Comparison of ENCODE assay signal across 8 mouse cellular contexts in genomic region chr8:9227779-9228464, GRCm38 (mm10).
DNase-seq lines count a peak whose midpoint lies in the region; ATAC-seq and TF ChIP-seq lines count a peak whose summit lies in the region.

No protein-coding gene starts in this region.

- 0 out of 2 replicates have a peak overlapping the region, but pooled peaks have one; percentile 13 for H3K4me2 ChIP-seq in forebrain, embryonic 14.5 days (ENCODE audit: low read length)
- no peak overlapping the region for H3K4me2 ChIP-seq in midbrain, postnatal 0 days (ENCODE audit: low read depth, low read length, poor library complexity, severe bottlenecking)

- peak; percentile 91 for ATAC-seq in forebrain, embryonic 14.5 days
- peak; percentile 83 for ATAC-seq in midbrain, postnatal 0 days (ENCODE audit: low FRiP score)

- 31% methylated on average over 19 of the region's 19 CpGs for WGBS in forebrain, embryonic 14.5 days
- WGBS in kidney, adult 2 months, result 33% methylated on average over 19 of the region's 19 CpGs
- 37% methylated on average over 19 of the region's 19 CpGs for WGBS in midbrain, postnatal 0 days

- no peaks in the 10 kb centered on the region for H3K9me3 ChIP-seq in forebrain, embryonic 14.5 days (replicated peaks; ENCODE audit: control insufficient read depth, low read length)
- H3K9me3 ChIP-seq in midbrain, postnatal 0 days (ENCODE audit: low read length), result no peaks in the 10 kb centered on the region

- DNase-seq in heart, postnatal 10 days, result peak; percentile 49 to 53
- DNase-seq in heart, adult 8-10 months (ENCODE audit: low spot score), result no peak
- DNase-seq in c-Kit-positive CD71-positive TER-119-positive erythroid progenitor cells, embryonic 14.5 days (ENCODE audit: low spot score), result peak; percentile 16
- DNase-seq in forebrain, embryonic 14.5 days (ENCODE audit: low spot score), result peak; percentile 89
- DNase-seq in kidney, adult 2 months, result peak; percentile 57
- DNase-seq in left cerebral cortex, postnatal 4 days, result peak; percentile 63
- peak; percentile 88 for DNase-seq in midbrain, postnatal 0 days (ENCODE audit: low spot score)
- peak; percentile 69 for DNase-seq in testis, postnatal 10 days (ENCODE audit: low spot score)

- TF ChIP-seq CTCF in kidney, adult 2 months (conservative IDR thresholded peaks at IDR 0.05; ENCODE audit: insufficient read depth, insufficient read length, low read depth, low read length), result peak; percentile 88
- peak; percentile 98 for TF ChIP-seq CTCF in midbrain, postnatal 0 days (IDR thresholded peaks at IDR 0.05)

- H3K9ac ChIP-seq in forebrain, embryonic 14.5 days (ENCODE audit: low read length), result peak overlapping the region; percentile 21; the same call in 1 of the 2 replicates
- H3K9ac ChIP-seq in midbrain, postnatal 0 days (replicated peaks; ENCODE audit: low read length, poor library complexity, severe bottlenecking), result no peak overlapping the region

- no peak overlapping the region for H3K4me3 ChIP-seq in forebrain, embryonic 14.5 days (ENCODE audit: low read depth, low read length)
- no peak overlapping the region for H3K4me3 ChIP-seq in kidney, adult 2 months (ENCODE audit: insufficient read depth, low read depth, low read length)
- H3K4me3 ChIP-seq in midbrain, postnatal 0 days (ENCODE audit: low read depth, low read length), result no peak overlapping the region

- peak overlapping the region; percentile 75 for H3K27ac ChIP-seq in forebrain, embryonic 14.5 days (ENCODE audit: low read depth, low read length)
- H3K27ac ChIP-seq in kidney, adult 2 months (ENCODE audit: insufficient read depth, low read depth, low read length), result no peak overlapping the region
- H3K27ac ChIP-seq in midbrain, postnatal 0 days (ENCODE audit: low read depth, low read length), result peak overlapping the region; percentile 38; the same call in 1 of the 2 replicates

- H3K4me1 ChIP-seq in forebrain, embryonic 14.5 days (ENCODE audit: control insufficient read depth, insufficient read depth, low read length), result peaks cover 2% of the 10 kb centered on the region; the same call in 1 of the 2 replicates
- H3K4me1 ChIP-seq in kidney, adult 2 months (ENCODE audit: control insufficient read depth, insufficient read depth, low read length), result no peaks in the 10 kb centered on the region
- H3K4me1 ChIP-seq in midbrain, postnatal 0 days (ENCODE audit: insufficient read depth, low read length), result no peaks in the 10 kb centered on the region

- TF ChIP-seq POLR2A in kidney, adult 2 months (IDR thresholded peaks at IDR 0.05; ENCODE audit: low read depth, low read length), result no peak

- no peaks in the 10 kb centered on the region for H3K27me3 ChIP-seq in forebrain, embryonic 14.5 days (replicated peaks; ENCODE audit: control insufficient read depth, insufficient read depth, low read length)
- H3K27me3 ChIP-seq in kidney, adult 2 months (replicated peaks; ENCODE audit: control insufficient read depth, insufficient read depth, low read length), result no peaks in the 10 kb centered on the region
- H3K27me3 ChIP-seq in midbrain, postnatal 0 days (ENCODE audit: insufficient read depth, low read length), result no peaks in the 10 kb centered on the region

- intact Hi-C loops in heart, postnatal 10 days (cut with DNase I), result no loop called here
- intact Hi-C loops in left cerebral cortex, postnatal 4 days (cut with DNase I), result no loop called here

- no peaks in the 10 kb centered on the region for H3K36me3 ChIP-seq in forebrain, embryonic 14.5 days (ENCODE audit: control insufficient read depth, insufficient read depth, low read length)
- H3K36me3 ChIP-seq in kidney, adult 2 months (ENCODE audit: control insufficient read depth, insufficient read depth, low read length), result no peaks in the 10 kb centered on the region
- H3K36me3 ChIP-seq in midbrain, postnatal 0 days (ENCODE audit: insufficient read depth, low read length), result no peaks in the 10 kb centered on the region
